Mouse (Mus musculus) midbrain, embryonic 14.5 days (tissue): ENCODE results near the gene Hist1h4h. TPM values are rescaled to one million over a fixed set of nuclear protein-coding genes. Genes with fewer than 3 reads are reported as not detected.
"Not testable (repeated sequence)": the region's sequence is repeated elsewhere in the genome, so short reads cannot be mapped to it uniquely, and the experiment has no call there.

ENCODE experiments used
- ATAC-seq: fragments of 200-750 bp; cut with Nextera tagmentation; 2 replicates; pipeline ENCODE4 v1.8.0; 2017; ENCODE audit warnings: moderate number of reproducible peaks, moderate library complexity; ENCODE audit not compliant: low FRiP score, low TSS enrichment
- DNase-seq: peaks from one replicate; pipeline ENCODE4 v3.0.0-alpha.2; 2015
- H3K27ac ChIP-seq: fragments of 300-500 bp; sonication (generic); replicated peaks from 2 replicates; pipeline ENCODE4 v1.5.1; 2014; ENCODE audit warnings: mild to moderate bottlenecking, low read depth, low read length, moderate library complexity
- H3K27me3 ChIP-seq: fragments of 300-500 bp; sonication (generic); 2 replicates; pipeline ENCODE4 v1.6.1; 2014; ENCODE audit warnings: low read length, control low read depth, mixed read lengths; ENCODE audit not compliant: control insufficient read depth, insufficient read depth
- H3K36me3 ChIP-seq: fragments of 300-500 bp; sonication (generic); 2 replicates; pipeline ENCODE4 v1.6.1; 2014; ENCODE audit warnings: low read length, control low read depth; ENCODE audit not compliant: control insufficient read depth, insufficient read depth
- H3K4me1 ChIP-seq: fragments of 300-500 bp; sonication (generic); 2 replicates; pipeline ENCODE4 v1.6.1; 2014; ENCODE audit warnings: mild to moderate bottlenecking, antibody characterized with exemption, low read length, control low read depth; ENCODE audit not compliant: control insufficient read depth, insufficient read depth
- H3K4me2 ChIP-seq: fragments of 300-500 bp; sonication (generic); 2 replicates; pipeline ENCODE4 v1.6.1; 2014; ENCODE audit warnings: mild to moderate bottlenecking, low read length, moderate library complexity
- H3K4me3 ChIP-seq: fragments of 300-500 bp; sonication (generic); replicated peaks from 2 replicates; pipeline ENCODE4 v1.5.1; 2014; ENCODE audit warnings: low read depth, low read length
- H3K9ac ChIP-seq: fragments of 300-500 bp; sonication (generic); replicated peaks from 2 replicates; pipeline ENCODE4 v1.6.1; 2014; ENCODE audit warnings: mild to moderate bottlenecking, low read length, moderate library complexity
- H3K9me3 ChIP-seq: fragments of 300-500 bp; sonication (generic); 2 replicates; pipeline ENCODE4 v1.6.1; 2016; ENCODE audit warnings: low read length, control low read depth, mixed read lengths; ENCODE audit not compliant: control insufficient read depth
- WGBS: fragments of 180-500 bp; shearing (Covaris S2); extraction: QIAGEN DNeasy Blood & Tissue Kit; methylation state at CpG from one replicate; pipeline ENCODE4 v1.1.7; 2014; 5-methylcytosine and 5-hydroxymethylcytosine counted together
- polyA plus RNA-seq: library from polyadenylated mRNA; unstranded; fragments of >200 nt; fragmentation: Nextera tagmentation; extraction: Ambion mirVana; gene quantifications from 2 replicates; pipeline ENCODE4 v1.2.1, GENCODE M21; 2014

Hist1h4h gene
- polyA plus RNA-seq, 1 experiment from 2014 or later, result 4.1 TPM

DNA sequence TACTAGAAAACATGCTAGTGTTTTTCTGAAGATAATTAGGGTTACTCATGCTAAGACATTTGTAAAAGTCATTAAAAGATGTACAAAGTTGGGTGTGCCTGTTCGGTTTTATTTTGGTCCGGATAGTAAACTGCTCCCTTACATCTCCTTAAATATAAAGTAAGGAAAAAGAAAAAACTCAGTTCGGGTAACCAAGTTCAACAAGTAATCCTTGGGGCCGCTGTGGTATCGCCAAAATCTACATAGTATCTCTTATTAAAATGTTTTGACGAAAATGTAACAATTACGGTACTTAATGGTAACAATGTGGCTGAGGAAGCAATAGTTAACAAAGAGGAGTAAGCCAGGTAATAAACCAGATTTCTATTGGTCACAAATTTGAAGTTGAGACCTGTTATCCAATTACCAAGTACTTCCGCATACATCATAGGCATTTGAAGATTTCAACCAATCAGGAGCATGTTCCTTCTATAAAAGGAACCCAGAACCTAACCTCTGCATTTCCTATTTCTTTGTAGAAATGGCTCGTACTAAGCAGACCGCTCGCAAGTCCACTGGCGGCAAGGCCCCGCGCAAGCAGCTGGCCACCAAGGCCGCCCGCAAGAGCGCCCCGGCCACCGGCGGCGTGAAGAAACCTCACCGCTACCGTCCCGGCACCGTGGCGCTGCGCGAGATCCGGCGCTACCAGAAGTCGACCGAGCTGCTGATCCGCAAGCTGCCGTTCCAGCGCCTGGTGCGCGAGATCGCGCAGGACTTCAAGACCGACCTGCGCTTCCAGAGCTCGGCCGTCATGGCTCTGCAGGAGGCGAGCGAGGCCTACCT is 13.3 kb downstream of the Hist1h4h start, which contains the start of gene Hist1h3f:
Gene Hist1h3f (plus strand): TSS at position 88 of the 822 bp plus-strand sequence.
- ATAC-seq (peak; percentile 97), DNase-seq (peak; percentile 96)
- peak within 1 kb of the TSS; percentile 85 for H3K4me2 ChIP-seq
- no peaks in the 10 kb centered on the region for H3K27me3 ChIP-seq
- peak within 1 kb of the TSS; percentile 88 for H3K27ac ChIP-seq
- WGBS, result under 1% methylated on average over 31 of the region's 45 CpGs
- H3K4me3 ChIP-seq, result peak within 1 kb of the TSS; percentile 45
- no peaks in the 10 kb centered on the region for H3K4me1 ChIP-seq
- H3K9ac ChIP-seq, result peak within 1 kb of the TSS; percentile 53; the same call in 1 of the 2 replicates
- H3K9me3 ChIP-seq, result no peaks in the 10 kb centered on the region
- no peaks in the 10 kb centered on the region for H3K36me3 ChIP-seq

DNA sequence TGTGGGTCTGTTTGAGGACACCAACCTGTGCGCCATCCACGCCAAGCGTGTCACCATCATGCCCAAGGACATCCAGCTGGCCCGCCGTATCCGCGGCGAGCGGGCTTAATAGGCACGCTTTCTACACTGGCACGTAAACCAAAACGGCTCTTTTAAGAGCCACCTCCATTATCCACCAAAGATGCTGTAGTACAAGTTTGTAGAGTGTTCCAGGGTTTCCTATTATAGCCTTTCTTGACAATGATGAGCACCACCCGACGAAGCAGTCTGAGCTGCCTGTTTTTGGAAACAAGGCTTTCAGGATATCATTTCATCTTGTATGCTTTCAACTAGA is 13.9 kb downstream of the Hist1h4h start:
- 1% methylated on average over 11 of the region's 14 CpGs for WGBS
- not testable (repeated sequence) for H3K36me3 ChIP-seq, ATAC-seq, H3K4me1 ChIP-seq, H3K9ac ChIP-seq, H3K9me3 ChIP-seq, H3K27me3 ChIP-seq, DNase-seq
- Histone ChIP-seq H3K27ac (peak overlapping the region; percentile 88), H3K4me2 (peak overlapping the region; percentile 85), H3K4me3 (peak overlapping the region; percentile 45)

DNA sequence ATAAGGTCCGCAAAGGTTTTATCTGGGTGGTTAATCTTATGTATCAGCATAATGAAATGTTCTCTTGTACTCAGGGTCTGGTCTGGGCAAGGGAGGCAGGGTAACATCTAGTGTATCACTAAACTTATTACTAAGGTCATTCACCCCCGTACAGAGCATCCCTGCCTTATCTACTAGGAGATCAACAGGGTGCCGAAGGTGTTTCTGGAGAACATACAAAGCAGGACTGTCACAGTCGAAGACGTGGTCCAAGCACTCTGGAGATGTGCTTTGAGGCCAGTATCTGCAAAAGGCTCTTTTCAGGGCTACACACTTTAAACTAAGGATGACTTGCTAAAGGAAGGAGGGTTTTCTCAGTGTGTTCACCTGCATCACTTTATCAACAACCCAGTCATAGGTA is 15.8 kb downstream of the Hist1h4h start:
- H3K4me1 ChIP-seq, result peaks cover 7% of the 10 kb centered on the region
- no peak overlapping the region for H3K27ac ChIP-seq
- 79% methylated on average over 5 of the region's 5 CpGs for WGBS
- H3K4me3 ChIP-seq, result no peak overlapping the region
- H3K4me2 ChIP-seq, result no peak overlapping the region
- no peaks in the 10 kb centered on the region for H3K9me3 ChIP-seq
- ATAC-seq (no peak), DNase-seq (no peak)
- no peak overlapping the region for H3K9ac ChIP-seq
- no peaks in the 10 kb centered on the region for H3K36me3 ChIP-seq
- no peaks in the 10 kb centered on the region for H3K27me3 ChIP-seq

DNA sequence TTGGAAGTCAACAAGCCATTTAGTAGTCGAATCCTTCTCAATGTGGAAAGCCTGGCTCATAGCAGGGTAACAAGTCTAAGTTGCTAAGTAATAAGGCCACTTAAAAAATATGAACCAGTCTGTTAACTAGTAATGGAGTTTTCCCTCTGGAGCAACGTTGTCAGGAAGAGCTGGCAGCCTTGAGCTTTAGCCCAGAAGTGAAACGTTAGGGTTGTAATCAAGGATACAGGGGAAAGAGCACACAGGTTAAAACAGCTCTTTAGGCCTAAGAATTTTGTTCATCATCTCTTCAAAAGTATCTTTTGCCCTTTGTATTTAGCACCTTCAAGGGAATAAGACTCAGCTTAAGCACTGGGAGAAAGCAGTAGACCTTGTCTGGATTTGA is 19.9 kb downstream of the Hist1h4h start:
- peak overlapping the region; percentile 51 for H3K9ac ChIP-seq
- H3K27me3 ChIP-seq, result no peaks in the 10 kb centered on the region
- H3K4me2 ChIP-seq, result peak overlapping the region; percentile 59
- no peaks in the 10 kb centered on the region for H3K9me3 ChIP-seq
- peak overlapping the region; percentile 36 for H3K4me3 ChIP-seq
- DNase-seq (no peak), ATAC-seq (no peak)
- peak overlapping the region; percentile 83 for H3K27ac ChIP-seq
- peaks cover 18% of the 10 kb centered on the region for H3K4me1 ChIP-seq
- WGBS, result 7% methylated on average over 3 of the region's 3 CpGs
- H3K36me3 ChIP-seq, result no peaks in the 10 kb centered on the region

DNA sequence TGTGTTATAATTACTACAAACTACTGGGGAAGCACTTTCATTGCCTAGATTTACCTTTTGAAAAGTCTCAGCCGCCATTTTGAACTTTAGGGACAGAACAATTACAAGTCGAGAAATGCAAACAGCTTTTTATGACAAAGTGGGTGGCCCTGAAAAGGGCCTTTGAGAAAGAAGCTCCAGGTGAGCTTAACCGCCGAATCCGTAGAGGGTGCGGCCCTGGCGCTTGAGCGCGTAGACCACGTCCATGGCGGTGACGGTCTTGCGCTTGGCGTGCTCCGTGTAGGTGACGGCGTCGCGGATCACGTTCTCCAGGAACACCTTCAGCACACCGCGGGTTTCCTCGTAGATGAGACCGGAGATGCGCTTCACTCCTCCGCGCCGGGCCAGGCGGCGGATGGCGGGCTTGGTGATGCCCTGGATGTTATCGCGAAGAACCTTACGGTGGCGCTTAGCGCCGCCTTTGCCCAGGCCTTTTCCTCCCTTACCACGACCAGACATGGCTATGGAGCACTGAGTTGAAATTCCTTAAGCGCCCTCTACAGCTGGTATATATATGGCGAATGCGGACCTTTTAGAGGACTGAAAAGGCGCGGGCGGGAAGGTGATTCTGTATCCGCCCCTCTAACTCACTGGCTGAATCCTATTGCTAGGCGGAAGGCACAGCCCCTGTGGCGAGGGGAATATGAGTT is 20.4 kb downstream of the Hist1h4h start, which contains the start of gene Hist1h4f:
Gene Hist1h4f (minus strand): TSS at position 503 of the 689 bp plus-strand sequence.
- peak; percentile 89 for ATAC-seq
- H3K4me2 ChIP-seq, result peak within 1 kb of the TSS; percentile 59

DNA sequence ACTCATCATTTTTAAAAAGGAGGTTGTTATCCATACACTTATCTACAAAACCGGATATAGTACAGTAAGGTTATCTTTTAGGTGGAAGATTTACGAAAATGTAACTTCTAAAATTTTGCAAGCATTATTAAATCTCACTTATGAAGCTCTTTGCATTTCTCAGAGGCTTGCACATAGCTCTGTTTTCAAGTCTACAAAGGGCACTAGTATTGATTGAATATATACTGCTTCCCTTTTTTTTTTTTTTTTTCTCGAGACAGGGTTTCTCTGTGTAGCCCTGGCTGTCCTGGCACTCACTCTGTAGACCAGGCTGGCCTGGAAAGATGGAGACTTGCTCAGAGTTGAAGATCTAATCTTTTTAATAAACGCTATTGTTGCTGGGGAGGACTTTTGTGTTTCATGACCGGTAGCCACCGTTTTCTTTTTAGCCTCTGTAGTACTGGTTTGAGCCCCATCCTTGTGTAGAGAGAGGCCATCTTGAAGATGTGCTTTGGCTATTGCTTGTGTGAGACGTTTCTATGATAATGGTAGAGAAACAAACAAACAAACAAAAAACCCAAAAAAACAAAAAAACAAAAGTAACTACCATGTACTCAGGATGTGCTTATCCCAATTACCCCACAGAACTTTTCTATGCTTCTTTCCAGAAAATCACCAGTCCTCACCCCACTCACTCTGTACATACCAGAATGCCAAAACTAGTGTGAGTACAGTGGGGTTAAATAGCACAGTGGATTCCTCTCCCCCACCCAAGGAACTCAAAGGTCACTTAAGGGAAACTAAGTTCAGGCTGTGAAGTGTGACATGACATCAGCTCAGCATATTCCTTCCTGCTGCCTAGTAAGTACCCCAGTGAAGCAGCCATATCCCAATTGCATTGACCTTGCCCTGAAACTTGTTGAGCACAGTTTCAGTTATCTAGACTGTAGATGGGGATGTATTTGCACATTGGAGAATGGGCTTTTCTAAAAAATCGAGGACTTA is 21.4 kb downstream of the Hist1h4h start:
- Histone ChIP-seq H3K4me1 (peaks cover 21% of the 10 kb centered on the region), H3K36me3 (no peaks in the 10 kb centered on the region), H3K9ac (no peak overlapping the region), H3K4me2 (peak overlapping the region; percentile 59), H3K27ac (peak overlapping the region; percentile 83), H3K4me3 (peak overlapping the region; percentile 36), H3K27me3 (no peaks in the 10 kb centered on the region), H3K9me3 (no peaks in the 10 kb centered on the region)
- 55% methylated on average over 8 of the region's 8 CpGs for WGBS
- no peak for ATAC-seq
- no peak for DNase-seq

More for the DNA sequence above, 20.4 kb downstream of the Hist1h4h start, which contains the start of gene Hist1h4f:
- not testable (repeated sequence) for H3K9me3 ChIP-seq, H3K27me3 ChIP-seq, H3K36me3 ChIP-seq
- Histone ChIP-seq H3K4me3 (peak within 1 kb of the TSS; percentile 36), H3K9ac (peak within 1 kb of the TSS; percentile 51), H3K4me1 (peaks cover 18% of the 10 kb centered on the region), H3K27ac (peak within 1 kb of the TSS; percentile 83)
- DNase-seq, result peak; percentile 95
- WGBS, result under 1% methylated on average over 47 of the region's 47 CpGs

DNA sequence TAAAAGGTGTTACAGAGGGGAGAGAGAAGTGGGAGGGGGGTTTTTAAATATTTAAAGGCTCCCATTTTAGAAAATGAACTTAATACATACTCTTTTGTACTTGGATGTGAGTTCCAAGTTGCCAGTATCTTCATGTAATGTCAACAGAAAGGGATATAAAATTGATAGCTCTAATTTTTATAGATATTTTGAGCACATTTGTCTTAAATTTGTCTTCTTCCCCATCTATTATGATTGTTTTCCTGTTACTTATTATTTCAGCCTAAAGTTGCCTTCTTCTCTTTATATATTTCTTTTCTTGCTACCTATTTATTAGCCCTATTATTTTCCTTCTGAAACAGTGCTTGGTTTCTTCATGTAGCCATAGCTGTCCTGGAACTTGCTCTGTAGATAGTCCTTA is 22.1 kb downstream of the Hist1h4h start, which contains the start of gene Hist1h1d:
Gene Hist1h1d (plus strand): TSS at position 301 of the 400 bp plus-strand sequence.
- Histone ChIP-seq H3K9me3 (no peaks in the 10 kb centered on the region), H3K4me2 (peak within 1 kb of the TSS; percentile 91), H3K36me3 (no peaks in the 10 kb centered on the region), H3K27ac (no peak within 1 kb of the TSS), H3K27me3 (no peaks in the 10 kb centered on the region), H3K4me1 (peaks cover 21% of the 10 kb centered on the region), H3K4me3 (no peak within 1 kb of the TSS), H3K9ac (no peak within 1 kb of the TSS)
- ATAC-seq (no peak), DNase-seq (no peak)

DNA sequence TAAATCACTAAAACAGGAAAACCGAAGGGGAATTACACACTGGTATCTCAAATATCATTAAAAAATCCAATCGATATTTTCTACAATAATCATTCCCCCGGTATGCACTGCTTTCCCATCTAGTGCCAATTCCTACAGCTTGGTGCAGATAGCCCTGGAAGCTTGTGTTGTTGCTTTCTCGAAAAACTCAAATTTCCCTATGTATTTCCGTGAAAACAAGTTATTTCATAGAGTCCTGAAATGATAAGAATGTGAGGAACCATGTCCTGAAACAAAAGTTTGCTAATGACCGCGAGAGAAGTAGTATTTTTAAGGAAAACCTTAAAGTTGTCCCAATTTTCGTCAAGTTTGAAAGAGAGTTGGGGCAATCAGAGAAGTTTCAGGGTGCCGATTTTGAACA is 23.5 kb downstream of the Hist1h4h start:
- WGBS, result 23% methylated on average over 9 of the region's 9 CpGs
- no peaks in the 10 kb centered on the region for H3K27me3 ChIP-seq
- peak; percentile 11 for DNase-seq

More for the DNA sequence above, 23.5 kb downstream of the Hist1h4h start:
- H3K36me3 ChIP-seq, result no peaks in the 10 kb centered on the region
- H3K4me2 ChIP-seq, result peak overlapping the region; percentile 91
- no peaks in the 10 kb centered on the region for H3K9me3 ChIP-seq
- peak overlapping the region; percentile 49 for H3K4me3 ChIP-seq
- peak overlapping the region; percentile 84 for H3K27ac ChIP-seq
- peaks cover 21% of the 10 kb centered on the region for H3K4me1 ChIP-seq
- no peak for ATAC-seq
- peak overlapping the region; percentile 53; the same call in 1 of the 2 replicates for H3K9ac ChIP-seq
